Mouse (Mus musculus) WW6 (cell line): ENCODE data around the gene Iqgap1.
A peak's percentile ranks its signal among the peaks of the same experiment; 100 is the strongest.

ENCODE experiments used
- DNase-seq: peaks from one replicate; pipeline ENCODE4 v3.0.0-alpha.2; 2013; ENCODE audit warnings: low read depth, low spot score

Gene Iqgap1

DNA sequence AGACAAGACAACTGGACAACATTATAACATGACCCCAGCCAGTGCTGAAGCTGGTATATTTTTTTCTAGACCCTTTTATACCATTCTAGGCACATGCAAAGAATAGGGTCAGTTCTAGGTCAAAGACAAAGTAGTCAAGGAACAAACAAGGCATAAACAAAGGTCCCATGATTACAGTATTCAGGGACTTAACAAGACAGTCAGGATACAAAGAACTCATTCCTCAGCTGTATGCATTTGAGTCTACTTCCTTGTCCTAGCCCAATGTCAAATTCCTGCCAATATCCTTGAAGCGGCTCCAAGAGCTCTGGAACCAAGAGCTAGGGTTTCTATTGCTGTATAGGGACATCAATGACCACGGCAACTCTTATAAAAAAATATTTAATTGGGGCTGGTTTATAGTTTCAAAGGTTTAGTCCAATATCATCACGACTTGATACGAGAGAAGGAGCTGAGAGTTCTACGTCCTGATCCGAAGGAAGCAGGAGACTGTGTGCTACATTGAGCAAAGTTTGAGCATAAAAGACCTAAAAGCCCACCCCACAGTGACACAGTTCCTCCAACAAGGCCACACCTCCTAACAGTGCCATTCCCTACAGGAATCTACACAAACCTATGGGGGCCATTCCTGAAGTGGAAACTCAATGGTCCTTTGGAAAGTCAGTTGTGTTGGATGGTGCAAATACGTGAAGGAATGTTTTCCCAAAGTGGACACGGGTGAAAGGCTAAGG is 18.3 kb upstream of the Iqgap1 start:
- DNase-seq: no peak

DNA sequence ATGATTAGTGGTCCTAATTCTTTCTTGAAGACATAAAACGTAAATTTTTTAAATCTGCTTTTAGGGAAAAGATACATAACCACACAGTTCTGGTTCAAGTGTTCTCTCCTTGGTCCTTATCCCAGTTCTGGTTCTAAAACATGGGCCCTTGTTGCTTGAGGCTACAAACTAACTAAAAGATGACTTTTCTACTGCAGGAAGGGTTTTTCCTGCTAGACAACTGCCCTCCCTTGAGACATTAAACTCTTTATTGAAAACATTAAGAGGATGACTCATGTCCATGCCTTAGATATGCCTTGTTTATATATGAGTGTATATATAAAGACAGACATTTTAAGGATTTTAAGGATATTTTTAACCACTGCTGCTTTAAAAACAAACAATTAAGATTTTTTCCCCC is 17.4 kb upstream of the Iqgap1 start:
- DNase-seq: no peak

DNA sequence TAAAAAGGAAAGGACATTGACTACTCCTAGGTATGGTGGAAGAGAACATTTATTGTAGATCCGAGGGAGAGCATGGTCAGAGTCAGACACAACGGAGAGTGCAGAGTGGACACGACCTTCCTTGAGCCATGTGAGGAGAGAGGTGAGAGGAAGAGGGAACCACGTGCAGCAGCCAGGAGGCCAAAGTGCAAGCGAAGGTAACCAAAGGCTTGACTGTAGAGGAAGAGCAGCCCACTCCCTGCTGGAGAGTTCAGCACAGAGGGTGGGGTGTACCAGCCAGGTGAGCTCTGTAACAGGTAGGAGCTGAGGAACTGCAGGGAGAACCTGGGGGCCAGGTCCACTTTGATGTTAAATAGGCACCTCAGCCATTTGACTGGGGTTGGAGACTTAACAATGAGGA is 16.4 kb upstream of the Iqgap1 start:
- DNase-seq: no peak

DNA sequence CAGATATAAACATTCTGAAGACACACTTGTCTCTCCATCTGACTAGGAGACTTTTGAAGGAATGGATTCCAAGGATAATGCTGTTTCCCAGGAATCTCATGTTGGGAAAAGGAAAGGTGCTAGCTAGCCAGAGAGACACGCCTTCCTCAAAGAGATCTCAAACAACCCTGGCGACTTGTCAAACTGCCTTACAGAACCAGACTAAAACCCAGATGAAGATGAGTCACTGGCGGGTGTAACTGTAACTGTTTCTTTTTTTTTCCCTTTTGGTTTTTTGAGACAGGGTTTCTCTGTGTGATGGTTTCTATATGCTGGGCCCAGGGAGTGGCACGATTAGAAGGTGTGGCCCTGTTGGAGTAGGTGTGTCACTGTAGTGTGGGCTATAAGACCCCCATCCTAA is 15.2 kb upstream of the Iqgap1 start:
- DNase-seq: no peak

DNA sequence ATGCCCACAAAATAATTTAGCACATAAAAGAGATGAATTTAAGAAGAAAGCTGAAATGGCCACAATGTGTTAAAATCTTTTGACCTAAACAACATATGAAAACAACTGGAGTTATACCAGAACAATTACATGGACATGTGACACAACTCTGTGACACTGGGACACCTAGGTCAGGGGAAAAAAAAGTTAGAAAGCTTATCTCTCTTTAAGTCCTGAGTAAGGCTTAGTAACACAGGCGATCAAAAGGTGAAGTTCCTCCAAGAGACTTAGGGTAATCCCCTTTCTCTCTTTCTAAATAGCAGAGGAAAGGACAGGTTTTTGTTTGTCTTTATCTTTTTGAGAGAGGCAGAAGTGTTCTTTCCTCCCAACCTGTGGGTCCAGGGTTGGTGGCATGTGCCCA is 14.5 kb upstream of the Iqgap1 start:
- no peak for DNase-seq

DNA sequence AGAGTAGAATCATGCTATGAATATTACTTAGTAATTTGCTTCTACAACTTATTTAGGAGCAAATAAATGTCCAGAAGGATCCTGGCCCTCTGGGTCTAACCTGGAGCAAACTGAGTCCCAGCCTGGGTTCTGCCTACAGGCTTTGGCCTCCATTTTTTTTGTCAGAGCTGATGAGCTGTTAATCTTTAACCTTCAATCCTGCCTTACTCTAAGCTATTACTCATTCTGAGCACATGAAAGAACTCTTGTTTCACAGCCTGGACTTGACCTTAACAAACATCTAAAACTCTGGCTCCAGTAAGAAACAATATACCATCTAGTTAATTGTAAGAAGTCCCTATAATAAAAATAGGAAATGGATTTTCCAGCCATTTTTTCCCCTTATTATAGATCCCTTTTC is 14.0 kb upstream of the Iqgap1 start:
- no peak for DNase-seq

DNA sequence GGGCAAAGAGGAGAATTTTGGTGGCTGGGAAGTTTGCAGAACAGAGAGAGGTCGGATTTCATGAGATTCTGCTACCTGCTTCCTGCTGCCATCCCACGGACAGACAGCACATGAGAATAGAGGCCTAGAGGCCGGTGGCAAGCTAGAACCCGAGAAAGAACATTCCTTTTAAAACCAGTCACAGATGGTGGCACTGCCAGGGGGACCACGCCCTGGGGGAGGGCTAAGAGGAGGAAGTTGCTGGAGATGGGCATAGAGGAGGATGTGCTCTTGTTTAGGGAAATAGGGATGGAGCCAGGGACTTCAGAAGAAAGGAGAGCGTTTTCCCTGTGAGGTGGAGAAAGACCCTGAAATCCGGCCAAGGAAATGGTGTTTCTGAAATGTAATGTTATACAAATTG is 12.5 kb upstream of the Iqgap1 start:
- DNase-seq: no peak

DNA sequence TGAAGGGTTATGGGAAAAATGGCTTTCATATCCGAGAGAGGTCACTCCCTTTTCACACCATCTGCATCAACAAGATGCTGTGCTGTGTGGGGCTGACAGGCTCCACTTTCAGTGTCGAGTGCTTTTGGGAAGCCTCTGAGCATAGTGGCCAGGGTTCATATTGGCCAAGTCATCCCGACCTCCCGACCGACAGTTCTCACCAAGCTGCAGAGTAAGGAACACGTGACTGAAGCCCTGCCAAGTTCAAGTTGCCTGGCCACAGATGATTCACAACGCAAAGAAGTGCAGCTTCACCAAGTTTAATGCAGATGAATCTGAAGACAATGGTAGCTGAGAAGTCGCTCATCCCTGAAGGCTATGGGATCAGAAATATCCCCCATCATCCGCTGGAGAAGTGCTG is 12.0 kb upstream of the Iqgap1 start:
- DNase-seq: no peak

DNA sequence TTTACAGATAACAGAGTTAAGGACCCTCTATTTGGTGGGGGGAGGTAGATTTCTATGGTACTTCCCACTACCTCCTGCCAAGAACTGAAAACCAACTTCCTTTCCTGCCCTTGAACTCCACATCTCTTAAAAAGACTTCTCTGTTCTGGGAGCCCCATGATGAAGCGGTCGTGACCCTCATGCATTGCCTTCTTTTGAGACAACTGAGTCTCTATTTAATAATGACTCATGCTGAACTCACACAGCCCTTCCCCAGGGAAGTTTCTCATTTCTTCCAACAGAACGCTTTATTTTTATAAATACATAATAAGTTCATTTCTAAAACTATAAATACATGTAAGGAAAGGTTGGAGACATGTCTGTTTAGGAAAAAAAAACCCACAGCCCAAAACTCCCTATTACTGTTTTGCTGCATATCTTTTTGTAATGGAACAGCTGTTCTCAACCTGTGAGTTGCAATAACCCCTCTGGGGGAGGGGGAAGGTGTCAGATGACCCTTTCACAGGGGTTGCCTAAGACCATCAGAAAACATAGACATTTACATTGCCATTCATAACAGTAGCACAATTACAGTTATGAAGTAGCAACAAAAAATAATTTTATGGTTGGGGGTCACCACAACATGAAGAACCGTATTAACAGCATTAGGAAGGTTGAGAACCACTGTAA is 10.3 kb upstream of the Iqgap1 start:
- no peak for DNase-seq

DNA sequence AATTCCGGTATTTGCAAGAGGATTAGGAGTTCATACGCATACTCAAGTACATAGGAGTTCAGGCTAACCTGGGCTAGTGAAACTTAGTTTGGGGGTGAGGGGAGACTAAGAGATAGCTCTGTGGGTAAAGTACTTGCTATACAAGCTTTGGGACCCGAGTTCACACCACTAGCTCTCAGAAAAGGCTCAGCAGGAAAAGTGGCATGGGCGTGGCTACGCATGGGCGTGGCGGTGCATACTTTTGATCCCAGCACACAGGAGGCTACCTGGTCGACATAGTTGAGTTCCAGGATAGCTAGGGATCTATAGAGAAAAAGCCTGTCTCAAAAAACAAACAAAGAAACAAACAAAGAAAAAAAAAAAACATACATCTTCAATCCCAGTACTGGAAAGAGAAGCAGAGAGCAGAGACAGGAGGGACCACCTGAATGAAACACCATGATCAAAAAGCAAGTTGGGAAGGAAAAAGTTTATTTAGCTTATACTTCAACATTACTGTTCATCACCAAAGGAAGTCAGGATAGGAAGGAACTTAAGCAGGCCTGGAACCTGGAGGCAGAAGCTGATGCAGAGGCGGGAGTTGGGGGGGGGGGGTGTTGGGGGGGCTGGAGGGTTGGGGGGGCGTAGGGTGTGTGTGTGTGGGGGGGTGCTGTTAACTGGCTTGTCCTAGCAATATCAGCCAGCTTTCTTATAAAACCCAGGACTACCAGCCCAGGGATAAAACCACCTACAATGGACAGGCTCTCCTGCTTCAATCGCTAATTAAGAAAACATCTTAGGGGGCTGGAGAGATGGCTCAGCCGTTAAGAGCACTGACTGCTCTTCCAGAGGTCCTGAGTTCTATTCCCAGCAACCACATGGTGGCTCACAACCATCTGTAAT is 8.1 kb upstream of the Iqgap1 start:
- DNase-seq: peak; percentile 57

DNA sequence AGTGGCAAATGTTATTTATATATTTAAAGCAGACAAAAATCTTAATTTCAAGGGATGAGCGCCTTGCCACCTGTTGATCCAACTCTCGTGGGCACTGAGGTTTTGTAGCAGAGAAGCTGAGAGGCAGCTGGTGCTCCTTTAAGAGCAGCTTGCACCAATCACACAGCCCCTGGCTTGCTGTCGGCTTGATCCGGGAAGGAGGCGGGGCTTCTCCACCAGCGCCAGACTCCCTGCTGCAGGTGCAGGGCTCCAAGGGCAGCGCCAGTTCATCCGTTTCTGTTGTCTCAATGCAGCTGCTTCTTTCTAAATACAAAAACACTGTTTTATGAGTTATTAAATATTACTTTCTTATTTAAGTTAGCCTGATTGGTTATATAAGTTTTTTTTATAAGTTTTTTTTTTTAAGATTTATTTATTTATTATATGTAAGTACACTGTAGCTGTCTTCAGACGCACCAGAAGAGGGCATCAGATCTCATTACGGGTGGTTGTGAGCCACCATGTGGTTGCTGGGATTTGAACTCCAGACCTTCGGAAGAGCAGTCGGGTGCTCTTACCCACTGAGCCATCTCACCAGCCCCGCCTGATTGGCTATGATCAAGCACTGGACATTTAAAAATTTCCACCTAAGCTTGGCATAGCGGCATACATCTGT is 7.3 kb upstream of the Iqgap1 start:
- peak; percentile 70 for DNase-seq

DNA sequence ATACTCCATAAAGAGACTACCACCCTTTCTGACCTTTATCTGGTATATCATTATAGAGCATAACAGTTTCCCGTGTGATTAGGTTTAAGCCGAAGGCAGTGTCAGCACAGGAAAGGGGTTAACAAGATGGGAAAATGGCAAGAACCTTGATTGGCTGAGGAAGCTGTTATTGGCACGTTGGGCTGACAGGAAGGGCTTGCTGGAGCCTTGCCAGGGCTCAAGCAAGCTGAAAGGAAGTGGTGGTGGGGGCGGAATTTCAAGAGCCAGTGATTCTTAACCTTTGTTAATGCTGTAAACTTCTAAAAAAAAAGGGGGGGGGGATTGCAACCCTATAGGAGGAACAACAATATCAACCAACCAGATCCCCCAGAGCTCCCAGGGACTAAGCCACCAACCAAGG is 6.4 kb upstream of the Iqgap1 start:
- DNase-seq: no peak

DNA sequence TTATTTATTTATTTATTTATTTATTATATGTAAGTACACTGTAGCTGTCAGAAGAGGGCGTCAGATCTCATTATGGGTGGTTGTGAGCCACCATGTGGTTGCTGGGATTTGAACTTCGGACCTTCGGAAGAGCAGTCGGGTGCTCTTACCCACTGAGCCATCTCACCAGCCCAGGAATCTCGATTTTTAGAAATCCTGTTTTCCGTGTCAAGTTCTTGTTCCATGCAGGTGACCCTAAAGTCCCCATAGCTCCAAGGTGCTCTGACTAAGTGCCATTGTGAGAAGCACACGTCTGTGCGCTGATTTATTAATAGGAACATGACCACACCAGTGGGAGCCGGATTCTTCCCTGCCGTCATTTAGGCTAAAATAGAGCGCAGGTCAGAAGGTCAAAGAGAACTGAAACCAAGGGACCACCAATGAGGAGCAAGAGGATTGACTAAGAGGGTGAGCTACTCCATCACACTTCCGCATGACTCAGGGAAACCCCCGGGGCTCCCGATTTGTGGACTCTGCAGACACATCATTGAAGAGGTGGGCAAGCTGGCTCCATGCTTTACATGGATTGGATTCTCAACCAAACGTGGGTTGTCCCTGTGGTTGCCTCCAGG is 4.5 kb upstream of the Iqgap1 start:
- peak; percentile 57 for DNase-seq

DNA sequence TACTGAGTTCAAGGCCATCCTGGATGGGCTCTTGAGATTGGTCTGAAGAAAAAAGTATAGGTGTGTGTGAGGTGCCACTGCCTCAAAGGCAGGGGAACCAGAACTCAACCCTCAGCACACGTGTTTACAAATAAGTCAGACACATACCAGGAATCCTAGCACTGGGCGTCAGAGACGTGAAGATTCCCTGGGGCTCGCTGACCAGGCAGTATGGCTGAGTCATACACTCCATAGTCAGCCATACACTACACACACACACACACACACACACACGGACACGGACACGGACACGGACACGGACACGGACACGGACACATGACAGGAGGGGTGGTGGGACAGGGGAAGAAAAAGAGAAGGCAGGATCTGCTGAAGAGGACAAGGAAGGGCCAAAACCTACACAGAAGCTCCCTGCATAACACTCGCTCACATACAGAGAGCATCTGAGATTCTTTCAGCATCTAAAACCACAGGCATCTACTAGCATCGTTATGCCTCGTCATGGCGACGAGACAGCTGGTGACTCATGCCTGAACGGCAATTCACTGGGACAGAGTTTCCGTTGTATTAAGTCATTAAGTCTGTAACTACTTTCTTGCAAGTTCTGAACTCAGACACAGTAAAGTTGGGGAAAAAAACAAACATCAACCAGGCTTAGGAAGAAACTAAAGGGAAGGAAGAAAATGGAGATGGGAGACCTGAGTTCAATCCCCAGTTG is 2.5 kb upstream of the Iqgap1 start:
- no peak for DNase-seq

DNA sequence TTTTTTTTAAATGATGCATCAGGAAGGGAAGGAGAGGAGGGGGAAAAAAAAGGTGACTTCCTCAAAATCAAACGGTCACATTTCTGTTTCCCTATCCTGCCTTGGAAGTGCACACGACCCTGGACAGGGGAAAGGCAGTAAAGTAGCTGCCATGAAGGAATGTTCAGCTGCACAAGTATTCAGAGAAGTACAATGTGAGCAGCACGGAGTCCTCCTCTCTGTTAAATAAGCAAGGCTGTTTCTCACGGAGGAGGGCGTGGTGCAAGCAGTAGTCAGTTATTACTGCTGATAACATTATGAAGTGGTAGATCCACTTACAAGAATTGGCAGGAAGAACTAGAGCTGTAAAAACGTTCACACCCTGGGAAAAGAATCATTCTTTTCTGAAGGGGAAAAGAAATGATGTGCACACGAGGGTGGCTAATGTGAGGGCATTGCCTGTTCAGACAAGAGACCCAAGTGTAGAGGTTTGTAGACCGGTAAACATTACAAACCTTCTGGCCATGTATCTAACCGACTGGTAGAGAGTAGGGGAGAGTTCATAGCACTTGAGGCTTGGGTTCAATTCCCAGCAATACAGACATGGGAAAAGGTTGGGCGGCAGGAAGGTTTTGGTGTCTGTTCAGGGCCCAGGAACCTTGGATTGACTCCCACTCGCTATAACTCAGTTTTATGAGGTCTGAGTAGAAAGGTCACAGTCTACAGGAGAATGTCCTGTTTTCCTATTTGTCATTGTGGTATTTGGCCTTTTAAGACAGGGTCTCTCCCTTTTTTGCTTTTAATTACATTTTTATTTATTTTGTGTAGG is 1.7 kb downstream of the Iqgap1 start:
- DNase-seq: no peak

DNA sequence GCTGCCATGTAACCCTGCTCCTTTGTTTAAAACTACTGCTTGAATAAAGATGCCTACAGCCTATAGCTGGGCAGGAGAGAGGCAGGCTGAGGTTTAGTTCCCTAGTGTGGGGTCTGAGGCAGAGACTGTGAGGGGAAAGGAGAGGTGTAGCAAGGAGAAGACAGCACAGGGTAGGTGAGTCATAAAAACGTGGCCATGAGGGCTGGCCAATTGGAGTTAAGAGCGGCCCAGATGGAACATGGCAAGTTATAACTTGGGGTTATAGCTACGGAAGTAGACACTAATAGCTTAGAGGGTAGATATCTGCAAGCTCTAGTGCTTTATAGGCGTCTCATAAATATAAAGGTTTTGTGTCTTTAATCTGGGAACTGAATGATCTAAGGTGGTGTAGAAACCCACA is 2.5 kb downstream of the Iqgap1 start:
- no peak for DNase-seq

DNA sequence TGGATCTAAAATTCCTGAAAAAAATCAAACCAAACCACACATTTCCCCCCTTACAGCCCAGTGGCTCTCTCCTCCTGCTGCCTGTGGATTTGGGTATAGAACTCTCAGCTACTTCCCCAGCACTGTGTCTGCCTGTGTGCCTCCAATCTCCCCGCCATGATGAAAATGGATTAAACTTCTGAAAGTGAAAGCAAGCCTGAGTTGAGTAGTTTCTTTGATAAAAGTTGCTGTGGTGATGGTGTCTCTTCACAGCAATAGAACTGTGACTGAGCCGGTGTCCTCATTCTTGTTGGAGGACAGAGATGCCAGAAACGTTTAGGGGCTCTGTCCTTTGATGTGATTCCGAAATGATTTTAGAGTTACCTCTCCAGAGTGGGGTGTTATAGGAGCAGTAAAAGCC is 4.9 kb downstream of the Iqgap1 start:
- DNase-seq: no peak

DNA sequence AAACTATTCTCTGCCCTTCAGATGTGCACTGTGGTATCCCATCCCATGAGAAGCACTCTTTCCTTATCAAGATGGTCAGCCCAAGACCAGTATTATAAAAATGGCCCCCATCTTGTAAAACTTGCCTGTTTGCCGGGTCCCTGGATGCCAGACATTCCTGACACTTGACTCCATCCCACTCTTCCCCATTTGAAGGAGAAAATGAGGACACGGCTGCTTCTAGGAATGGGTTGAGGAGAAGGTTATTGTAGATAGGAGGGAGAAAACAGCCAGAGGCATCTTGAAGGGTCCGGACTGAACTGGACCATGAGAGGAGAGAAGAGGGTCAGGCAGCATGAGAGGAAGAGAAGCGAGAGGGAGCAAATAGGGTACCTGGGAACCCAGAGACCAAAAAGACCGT is 9.1 kb downstream of the Iqgap1 start:
- DNase-seq: no peak

DNA sequence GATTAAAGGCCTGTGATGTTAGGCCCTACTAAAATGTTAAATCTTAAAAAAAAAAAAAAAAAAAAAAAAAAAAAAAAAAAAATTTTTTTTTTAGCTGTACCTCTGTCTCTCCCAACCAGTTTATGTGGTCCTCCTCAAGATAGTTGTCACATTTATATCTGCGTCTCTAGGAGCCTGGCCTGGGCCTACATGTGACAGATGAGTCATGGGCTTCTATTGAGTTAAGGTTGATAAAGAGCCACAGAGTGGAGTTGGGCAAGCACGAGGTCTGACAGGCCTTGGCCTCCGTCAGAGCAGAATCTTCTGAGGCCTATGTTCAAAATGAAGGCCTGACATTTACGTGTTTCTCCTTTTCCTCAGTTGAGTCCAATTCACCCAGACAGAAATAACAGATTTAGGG is 12.4 kb downstream of the Iqgap1 start:
- no peak for DNase-seq

DNA sequence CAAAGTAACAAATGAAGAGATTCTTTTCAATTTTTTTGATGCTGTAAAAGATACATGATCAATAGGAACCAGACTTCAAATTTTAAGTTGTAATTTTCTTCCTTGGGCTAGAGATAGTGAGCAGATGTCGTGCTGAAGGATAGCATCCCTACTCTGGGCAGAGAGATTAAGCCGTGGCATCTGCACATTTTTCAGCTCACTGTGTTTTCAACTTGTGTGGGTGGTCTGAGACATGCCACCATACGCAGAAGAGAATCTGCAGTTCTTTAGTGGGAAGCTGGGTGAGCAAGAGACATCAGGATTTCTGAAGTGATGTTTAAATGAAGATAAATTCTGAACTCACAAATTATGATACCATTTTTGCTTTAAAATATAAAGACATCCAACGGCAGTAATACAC is 19.4 kb downstream of the Iqgap1 start:
- no peak for DNase-seq
